ENCODE assay signal across 9 mouse cellular contexts in genomic region chr15:88921131-88921991, GRCm38 (mm10). TPM values are rescaled to one million over a fixed set of nuclear protein-coding genes. Genes with fewer than 3 reads are reported as not detected.
DNase-seq lines count a peak whose midpoint lies in the region; ATAC-seq and TF ChIP-seq lines count a peak whose summit lies in the region.
"Had no signal": no experiment of that assay in that cellular context is flagged by ENCODE, and none has a peak within 500 bp of the region (broad histone marks: within the 10 kb centered on the region; RNA-seq: fewer than 3 reads in every experiment).

No protein-coding gene starts in this region.

- H3K9me3 ChIP-seq in embryonic facial prominence, embryonic 11.5 days (replicated peaks; ENCODE audit: control insufficient read depth, low read length): no peaks in the 10 kb centered on the region
- H3K9me3 ChIP-seq in limb, embryonic 14.5 days (ENCODE audit: control insufficient read depth, low read length): no peaks in the 10 kb centered on the region

- no peaks in the 10 kb centered on the region for H3K36me3 ChIP-seq in embryonic facial prominence, embryonic 11.5 days (replicated peaks; ENCODE audit: control insufficient read depth, insufficient read depth, low read depth, low read length)
- no peaks in the 10 kb centered on the region for H3K36me3 ChIP-seq in heart, adult 2 months (ENCODE audit: control insufficient read depth, insufficient read depth, low read length)
- no peaks in the 10 kb centered on the region for H3K36me3 ChIP-seq in limb, embryonic 14.5 days (ENCODE audit: control insufficient read depth, insufficient read depth, low read length)

- DNase-seq in CD4-positive helper T cell, adult 2 months (ENCODE audit: low read depth, low spot score): peak; percentile 62
- peak; percentile 84 to 86 for DNase-seq in adrenal gland, postnatal 36 days
- DNase-seq in embryonic facial prominence, embryonic 11.5 days (ENCODE audit: low spot score): peak; percentile 95
- peak; percentile 62 to 68 for DNase-seq in heart, adult 2 months
- peak; percentile 92 for DNase-seq in kidney, adult 9 months
- peak; percentile 92 for DNase-seq in limb, embryonic 14.5 days (ENCODE audit: low spot score)
- peak; percentile 59 to 71 for DNase-seq in natural killer cell, adult 2 months (ENCODE audit: low spot score in 2 of 2)
- peak; percentile 58 for DNase-seq in telencephalon, adult 2 months (ENCODE audit: low read depth, low spot score)

- no peaks in the 10 kb centered on the region for H3K79me2 ChIP-seq in heart, adult 2 months (replicated peaks; ENCODE audit: control insufficient read depth, insufficient read depth, low read length)

- no peaks in the 10 kb centered on the region for H3K4me1 ChIP-seq in embryonic facial prominence, embryonic 11.5 days (ENCODE audit: control insufficient read depth, insufficient read depth, low read length)
- H3K4me1 ChIP-seq in heart, adult 2 months (ENCODE audit: control insufficient read depth, insufficient read depth, low read length): no peaks in the 10 kb centered on the region; the same call in 1 of the 2 replicates
- no peaks in the 10 kb centered on the region for H3K4me1 ChIP-seq in limb, embryonic 14.5 days (ENCODE audit: control insufficient read depth, insufficient read depth, low read length)

- 29% methylated on average over 12 of the region's 12 CpGs for WGBS in embryonic facial prominence, embryonic 11.5 days
- 18% methylated on average over 12 of the region's 12 CpGs for WGBS in heart, adult 2 months
- WGBS in limb, embryonic 14.5 days: 24% methylated on average over 12 of the region's 12 CpGs

- H3K27ac ChIP-seq in embryonic facial prominence, embryonic 11.5 days (replicated peaks; ENCODE audit: low read depth, low read length): no peak overlapping the region
- H3K27ac ChIP-seq in heart, adult 2 months: no peak overlapping the region; the same call in 1 of the 2 replicates
- no peak overlapping the region for H3K27ac ChIP-seq in limb, embryonic 14.5 days (replicated peaks; ENCODE audit: low read depth, low read length)

- no peaks in the 10 kb centered on the region for H3K27me3 ChIP-seq in embryonic facial prominence, embryonic 11.5 days (ENCODE audit: control insufficient read depth, insufficient read depth, low read length)
- H3K27me3 ChIP-seq in heart, adult 2 months (ENCODE audit: control insufficient read depth, insufficient read depth, low read length): no peaks in the 10 kb centered on the region
- H3K27me3 ChIP-seq in limb, embryonic 14.5 days (ENCODE audit: control insufficient read depth, insufficient read depth, low read length): no peaks in the 10 kb centered on the region

- ATAC-seq in embryonic facial prominence, embryonic 11.5 days (replicated peaks; ENCODE audit: insufficient number of reproducible peaks, low FRiP score, low TSS enrichment, low read depth): peak; percentile 76; the same call in 1 of the 2 replicates
- peak; percentile 55; the same call in 1 of the 2 replicates for ATAC-seq in limb, embryonic 14.5 days (ENCODE audit: low FRiP score, low read depth)

- no peak overlapping the region for H3K4me2 ChIP-seq in embryonic facial prominence, embryonic 11.5 days (ENCODE audit: low read depth, low read length)
- H3K4me2 ChIP-seq in limb, embryonic 14.5 days (replicated peaks; ENCODE audit: low read depth, low read length, severe bottlenecking): no peak overlapping the region

- intact Hi-C loops in heart, adult 2 months (cut with DNase I): loop anchor here (1.0 kb wide), 2 partner anchors 45 to 93 kb away; no protein-coding TSS in a partner anchor

- H3K4me3 ChIP-seq in embryonic facial prominence, embryonic 11.5 days (ENCODE audit: low read depth, low read length): no peak overlapping the region
- H3K4me3 ChIP-seq in heart, adult 2 months: no peak overlapping the region
- H3K4me3 ChIP-seq in limb, embryonic 14.5 days (replicated peaks; ENCODE audit: low read length): no peak overlapping the region

- 0 out of 2 replicates have a peak, but pooled peaks have one; percentile 58 for TF ChIP-seq EP300 in heart, adult 2 months (IDR thresholded peaks at IDR 0.05; ENCODE audit: insufficient read depth, low read depth, low read length)

- TF ChIP-seq POLR2A in heart, adult 2 months (IDR thresholded peaks at IDR 0.05; ENCODE audit: insufficient read depth, low read depth, low read length): no peak
- no peak for TF ChIP-seq POLR2A in limb, embryonic 14.5 days (IDR thresholded peaks at IDR 0.05; ENCODE audit: borderline replicate concordance, extremely low read depth, insufficient read depth, insufficient read length)

- TF ChIP-seq CTCF in heart, adult 2 months (IDR thresholded peaks at IDR 0.05): peak; percentile 94

- no peak overlapping the region for H3K9ac ChIP-seq in embryonic facial prominence, embryonic 11.5 days (replicated peaks; ENCODE audit: low read length)
- H3K9ac ChIP-seq in heart, adult 2 months (ENCODE audit: low read depth, low read length): no peak overlapping the region
- no peak overlapping the region for H3K9ac ChIP-seq in limb, embryonic 14.5 days (ENCODE audit: low read depth, low read length, severe bottlenecking)

RNA-seq across cellular contexts. Expression of gene Ttll8, which starts 32.9 kb away (rescaled TPM):
- under 1 TPM in 1 of 2 experiments, not detected in 1; 0.46 TPM for total RNA-seq in adrenal gland, postnatal 36 days (2021)
- polyA plus RNA-seq in embryonic facial prominence, embryonic 11.5 days (2014; fragmentation: Nextera tagmentation; extraction: Ambion mirVana): not detected in 2 replicates
- not detected for total RNA-seq in heart, adult 2 months (2021)
- polyA plus RNA-seq in heart, adult 2 months (2012; rRNA removed): 0.12 and 0.18 TPM in 2 replicates
- polyA plus RNA-seq in limb, embryonic 14.5 days (2012; rRNA removed): 0.08 TPM in 1 of 2 replicates, not detected in the other
- not detected in 2 replicates for polyA plus RNA-seq in limb, embryonic 14.5 days (2014; fragmentation: Nextera tagmentation; extraction: Ambion mirVana)
- polyA plus RNA-seq: heart, embryonic 16.5 days had no signal

RNA-seq across cellular contexts. Expression of gene Mlc1, which starts 57.4 kb away (rescaled TPM):
- total RNA-seq in adrenal gland, postnatal 36 days (2021): not detected
- 0.82 and 1.1 TPM in 2 replicates for polyA plus RNA-seq in embryonic facial prominence, embryonic 11.5 days (2014; fragmentation: Nextera tagmentation; extraction: Ambion mirVana)
- not detected for total RNA-seq in heart, adult 2 months (2021)
- polyA plus RNA-seq in heart, adult 2 months (2012; rRNA removed): not detected in 2 replicates
- 0.31 and 0.36 TPM in 2 replicates for polyA plus RNA-seq in limb, embryonic 14.5 days (2012; rRNA removed)
- polyA plus RNA-seq in limb, embryonic 14.5 days (2014; fragmentation: Nextera tagmentation; extraction: Ambion mirVana): 0.12 and 0.21 TPM in 2 replicates

RNA-seq across cellular contexts. Expression of gene Pim3, which starts 59.4 kb away (rescaled TPM):
- total RNA-seq in adrenal gland, postnatal 36 days (2021): 100 to 1,000 TPM; 123 to 134 TPM
- 34.5 and 37.4 TPM in 2 replicates for polyA plus RNA-seq in embryonic facial prominence, embryonic 11.5 days (2014; fragmentation: Nextera tagmentation; extraction: Ambion mirVana)
- total RNA-seq in heart, adult 2 months (2021): 100 to 1,000 TPM in 1 of 2 experiments, 10 to 100 TPM in 1; 95.3 to 133 TPM
- polyA plus RNA-seq in heart, adult 2 months (2012; rRNA removed): 45.6 and 58.8 TPM in 2 replicates
- 15.2 and 20.6 TPM in 2 replicates for polyA plus RNA-seq in limb, embryonic 14.5 days (2012; rRNA removed)
- 38.1 and 47.8 TPM in 2 replicates for polyA plus RNA-seq in limb, embryonic 14.5 days (2014; fragmentation: Nextera tagmentation; extraction: Ambion mirVana)
